Mouse (Mus musculus) A20 (cell line): ENCODE results near the gene Tmem164.

Source experiments
- DNase-seq: peaks from one replicate; pipeline ENCODE4 v3.0.0-alpha.2; 2011; ENCODE audit warnings: low read depth, low spot score

Gene Tmem164

GRCm38 (mm10) chrX:142828184-142828908 is 147.1 kb downstream of the Tmem164 start:
- no peak for DNase-seq

GRCm38 (mm10) chrX:142829267-142829666 is 148.1 kb downstream of the Tmem164 start:
- no peak for DNase-seq

- no peak for DNase-seq
Measured at GRCm38 (mm10) chrX:142829866-142830470, 148.8 kb downstream of the Tmem164 start.

GRCm38 (mm10) chrX:142830572-142830971 is 149.4 kb downstream of the Tmem164 start:
- DNase-seq, result no peak

DNA sequence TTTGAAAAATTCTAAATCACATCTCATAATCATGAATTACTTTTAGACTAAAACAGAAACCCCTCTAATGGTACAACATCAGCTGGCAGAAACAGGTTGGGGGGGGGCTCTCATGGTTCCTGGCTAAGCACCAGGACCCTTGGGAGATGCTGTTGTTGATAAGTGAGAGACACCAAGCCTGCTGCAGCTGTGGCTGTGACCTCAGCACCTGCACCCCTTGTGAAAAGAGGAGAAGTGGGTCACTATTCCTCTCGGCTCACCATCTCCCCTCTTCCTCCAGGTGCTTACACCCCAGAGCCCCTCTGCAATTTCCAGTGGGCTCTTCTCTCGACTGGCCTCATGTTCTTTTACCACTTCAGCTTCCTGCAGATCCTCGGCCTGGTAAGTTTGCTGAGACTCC is 151.0 kb downstream of the Tmem164 start:
- DNase-seq, result no peak

DNA sequence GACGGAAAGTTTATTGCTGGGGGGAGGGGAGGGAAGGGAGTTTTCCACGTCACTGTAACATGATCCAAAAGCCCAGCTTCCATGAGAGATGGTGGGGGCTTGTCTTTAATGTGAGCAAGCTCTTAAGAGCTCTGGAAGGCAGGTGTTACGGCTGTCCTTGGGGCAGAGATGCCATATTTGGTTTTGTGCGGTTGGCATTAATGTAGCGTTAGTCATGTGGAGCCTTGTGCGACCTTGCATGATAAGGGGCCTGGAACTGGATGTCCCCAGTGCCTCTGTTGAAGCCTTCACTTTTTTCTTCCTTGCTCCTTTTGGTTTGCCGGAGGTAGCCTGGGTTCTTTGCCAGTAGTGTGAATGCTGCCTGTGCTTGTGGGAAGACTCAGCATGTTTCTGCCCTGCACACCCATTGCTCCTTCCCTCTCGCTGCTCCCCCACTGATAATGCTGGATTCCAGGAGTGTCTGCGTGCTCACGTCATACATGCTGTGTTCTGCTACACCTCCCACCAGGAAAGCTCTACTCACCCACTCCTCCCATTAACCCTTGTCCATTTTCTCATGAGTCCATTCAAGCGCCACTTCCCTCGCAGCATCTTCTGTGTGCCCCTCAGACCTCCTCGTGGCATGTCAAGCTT is 152.1 kb downstream of the Tmem164 start:
- DNase-seq, result no peak

DNA sequence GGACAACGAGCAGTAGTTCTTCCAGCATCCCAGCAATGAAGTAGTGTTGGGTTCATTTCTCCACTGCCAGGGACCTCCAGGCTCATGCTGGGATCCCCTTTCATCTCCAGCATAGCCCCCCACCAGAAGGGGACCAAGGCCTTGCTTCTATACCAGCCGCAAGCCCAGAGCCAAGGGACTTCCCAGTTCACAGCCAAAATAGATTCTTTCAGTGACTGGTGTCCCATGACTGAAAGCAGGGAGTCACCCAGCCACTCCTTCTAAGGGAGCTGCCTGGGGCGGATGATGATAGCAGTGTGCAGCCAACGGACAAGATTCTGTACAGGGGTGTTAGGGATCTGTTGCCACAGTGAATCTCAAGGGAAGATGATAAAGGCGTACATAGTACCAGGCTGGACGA is 153.6 kb downstream of the Tmem164 start:
- no peak for DNase-seq

- DNase-seq, result no peak
Measured at GRCm38 (mm10) chrX:142836399-142836798, 155.2 kb downstream of the Tmem164 start.

DNA sequence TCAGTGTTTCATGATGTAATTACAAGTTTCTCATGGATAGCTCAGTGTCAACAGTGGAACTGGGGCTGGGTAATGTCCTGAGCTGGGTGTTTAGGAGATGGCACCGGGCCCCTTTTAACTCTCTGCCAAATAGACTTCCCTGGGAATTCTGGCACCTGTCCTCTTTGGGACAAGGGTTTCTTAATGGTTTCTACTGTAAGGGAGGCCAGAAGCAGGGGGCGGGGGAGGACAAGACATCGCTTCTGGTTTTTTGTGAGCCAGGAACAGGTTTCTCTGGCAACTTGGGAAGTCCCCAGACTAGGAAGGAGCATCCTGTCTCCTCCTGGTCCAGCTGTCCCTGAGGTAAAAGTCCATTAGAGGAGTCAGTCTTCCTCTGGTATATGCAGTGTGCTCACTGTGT is 156.1 kb downstream of the Tmem164 start:
- DNase-seq, result no peak

DNA sequence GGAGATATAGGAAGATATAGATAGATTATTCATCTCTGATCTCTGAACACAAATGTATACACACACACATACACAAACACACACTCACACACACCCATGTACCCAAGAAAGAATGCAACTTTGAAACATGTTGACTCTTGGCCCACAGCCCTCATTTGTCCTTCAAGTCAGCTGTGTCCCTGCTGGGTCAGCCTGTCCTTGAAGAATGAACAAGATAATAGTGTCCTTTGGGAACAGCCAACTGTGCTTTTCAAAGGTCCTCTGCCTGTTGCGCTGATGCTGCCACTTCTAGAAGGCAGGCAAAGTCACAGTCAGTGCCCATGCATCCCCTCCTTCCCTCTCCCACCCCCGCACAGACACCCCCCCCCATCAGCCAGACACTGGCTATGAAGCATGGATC is 157.6 kb downstream of the Tmem164 start:
- DNase-seq, result no peak

GRCm38 (mm10) chrX:142839411-142839810 is 158.2 kb downstream of the Tmem164 start:
- DNase-seq, result no peak

GRCm38 (mm10) chrX:142841916-142842315 is 160.7 kb downstream of the Tmem164 start:
- DNase-seq, result no peak

DNA sequence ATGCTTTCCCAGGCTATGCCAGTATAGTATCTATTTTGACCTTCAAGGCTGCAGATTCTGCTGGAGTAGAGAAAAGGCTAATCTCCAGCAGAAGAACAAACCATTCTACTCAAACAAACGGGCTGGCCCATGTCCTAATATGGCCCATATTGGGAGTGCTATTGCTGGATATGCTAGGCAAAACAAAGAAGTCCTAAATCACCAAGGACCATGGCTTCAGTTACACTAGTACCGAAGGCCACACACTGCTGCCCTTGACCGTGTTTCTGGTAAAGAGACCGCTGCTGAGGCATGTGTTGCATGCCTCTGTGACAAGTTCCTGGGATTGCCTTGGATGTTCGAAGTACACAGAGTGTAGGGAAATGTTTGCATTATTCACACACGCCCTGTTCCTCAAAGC is 165.1 kb downstream of the Tmem164 start:
- no peak for DNase-seq

GRCm38 (mm10) chrX:142848032-142848431 is 166.8 kb downstream of the Tmem164 start:
- no peak for DNase-seq

GRCm38 (mm10) chrX:142869844-142870243 is 188.6 kb downstream of the Tmem164 start:
- DNase-seq, result no peak

GRCm38 (mm10) chrX:142882255-142882654 is 201.0 kb downstream of the Tmem164 start:
- no peak for DNase-seq

GRCm38 (mm10) chrX:142883593-142883992 is 202.4 kb downstream of the Tmem164 start:
- no peak for DNase-seq

DNA sequence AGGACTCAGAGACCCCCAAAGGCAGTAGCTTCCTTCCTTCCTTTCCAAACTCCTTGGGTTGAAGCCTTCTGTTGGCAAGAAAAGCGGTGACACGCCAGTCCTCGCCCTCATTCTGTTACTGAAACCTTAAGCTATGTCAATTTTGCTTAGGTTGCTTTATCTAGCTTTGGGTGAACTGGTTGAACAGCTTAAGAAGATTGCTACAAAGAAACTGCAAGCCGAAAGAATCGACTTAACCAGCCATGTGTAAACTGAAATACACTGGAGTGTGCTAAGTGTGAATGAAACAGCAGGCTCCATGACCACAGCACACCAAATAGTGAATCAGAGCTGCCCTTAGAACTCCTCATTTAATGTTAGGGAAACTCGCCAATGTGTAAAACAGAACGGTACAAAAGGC is 204.8 kb downstream of the Tmem164 start:
- DNase-seq, result no peak
